Mouse (Mus musculus) adrenal gland, adult 18-20 months (tissue): ENCODE measurements around the gene Abr. TPM values are rescaled to one million over a fixed set of nuclear protein-coding genes. Genes with fewer than 3 reads are reported as not detected.

Experiments used
- DNase-seq, 2 experiments: peaks; one replicate each; pipeline ENCODE4 v3.0.0; 2021 to 2022; ENCODE audit warnings: low spot score in 2 of 2
- total RNA-seq, 2 experiments: library from RNA; stranded (reverse); gene quantifications; 1 replicate in 1 of 2; 2 replicates in 1 of 2; pipeline ENCODE4 v1.2.3; 2021

The Abr gene
- total RNA-seq, 2 experiments from 2014 or later, result 55.4 to 56.2 TPM

DNA sequence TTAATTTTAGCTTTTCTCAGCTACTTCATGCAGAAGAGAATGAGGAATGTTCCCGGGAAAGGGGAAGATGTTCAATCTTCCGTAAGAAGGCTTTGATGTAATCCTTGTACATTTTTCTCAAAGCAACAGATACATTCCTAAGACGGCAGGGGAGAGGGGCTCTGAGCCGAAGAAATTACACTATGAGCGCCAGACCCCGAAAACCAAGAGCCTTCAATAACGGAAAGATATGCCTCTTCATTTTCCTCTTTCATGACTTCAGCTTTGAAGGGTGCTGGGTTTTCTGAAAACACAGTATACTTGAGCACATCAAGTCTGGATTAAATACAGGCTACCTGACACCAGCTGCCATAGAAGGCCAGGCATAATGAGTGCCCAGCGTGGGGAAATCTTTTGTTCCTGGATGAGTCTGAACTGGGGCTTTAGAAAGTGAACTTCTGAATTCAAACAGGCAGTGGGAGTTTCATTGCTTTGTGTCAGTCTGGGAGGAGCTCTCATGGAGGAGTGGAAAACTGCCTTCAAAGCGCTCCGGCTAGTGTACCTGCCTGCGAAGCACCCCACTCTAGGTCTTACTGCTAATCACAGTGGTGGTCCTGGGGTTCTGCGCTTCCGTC, 239.3 kb downstream of the Abr start:
- no peak for DNase-seq

DNA sequence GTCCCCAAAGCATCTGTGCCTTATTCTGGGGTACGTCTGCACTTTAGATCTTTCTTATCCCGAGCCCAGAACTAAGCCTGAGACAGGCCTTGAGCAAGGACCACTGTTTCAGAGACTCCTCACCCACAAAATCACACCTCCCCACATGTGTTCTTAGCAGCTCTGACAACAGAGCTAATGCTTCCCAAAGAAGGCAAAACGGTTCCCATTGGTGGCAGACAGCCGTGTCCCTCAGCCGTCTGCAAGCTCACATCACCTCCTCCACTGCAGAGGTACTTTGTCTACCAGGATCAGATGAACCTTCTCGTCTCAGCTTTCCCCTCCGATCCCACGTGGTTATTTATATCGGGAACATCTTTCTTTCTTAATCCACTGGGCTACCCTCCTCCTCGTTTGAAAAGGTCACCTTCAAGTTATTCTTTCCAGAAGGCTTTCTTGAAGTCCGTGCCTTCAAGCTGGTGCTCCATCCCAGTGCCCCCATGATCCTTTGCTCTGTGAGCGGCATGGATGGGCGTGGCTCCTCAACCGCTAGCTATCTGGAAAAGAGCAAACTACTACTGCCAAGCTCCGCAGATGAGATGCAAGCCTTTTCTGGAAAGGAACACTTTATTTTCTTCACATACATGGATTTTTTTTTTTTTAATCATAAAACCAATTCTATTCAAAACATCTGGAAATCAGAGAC, 240.8 kb downstream of the Abr start:
- DNase-seq, result no peak

DNA sequence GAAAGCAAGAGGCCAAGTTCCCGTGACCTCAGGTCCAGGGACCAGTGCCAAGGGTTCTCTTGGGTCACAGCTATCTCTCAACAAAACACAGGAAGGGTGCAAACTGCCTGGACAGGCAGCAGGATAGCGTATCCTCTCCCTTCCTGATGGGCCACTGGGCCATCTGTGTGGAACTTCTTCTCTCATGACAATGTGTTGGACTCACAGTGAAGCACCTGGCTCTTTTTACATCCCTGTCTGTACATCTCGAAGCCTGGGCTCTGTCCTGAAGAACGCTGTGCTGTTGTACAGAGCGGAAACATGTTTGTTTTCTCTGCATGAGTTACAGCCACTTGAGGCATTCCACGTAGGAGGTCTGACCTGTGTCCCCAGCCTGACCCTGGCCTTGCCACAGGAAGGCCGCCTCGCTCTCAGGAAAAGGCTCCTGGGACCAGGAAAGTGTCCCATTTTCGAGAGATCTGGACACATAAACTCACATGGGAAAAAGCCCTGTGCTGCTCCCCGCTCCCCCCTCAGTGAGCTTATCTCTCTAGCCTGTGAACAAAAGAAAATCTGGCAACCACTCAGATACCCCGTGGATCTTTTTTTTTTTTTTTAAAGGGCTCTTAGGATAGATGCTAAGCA, 242.1 kb downstream of the Abr start:
- DNase-seq, result peak; percentile 43 to 46

DNA sequence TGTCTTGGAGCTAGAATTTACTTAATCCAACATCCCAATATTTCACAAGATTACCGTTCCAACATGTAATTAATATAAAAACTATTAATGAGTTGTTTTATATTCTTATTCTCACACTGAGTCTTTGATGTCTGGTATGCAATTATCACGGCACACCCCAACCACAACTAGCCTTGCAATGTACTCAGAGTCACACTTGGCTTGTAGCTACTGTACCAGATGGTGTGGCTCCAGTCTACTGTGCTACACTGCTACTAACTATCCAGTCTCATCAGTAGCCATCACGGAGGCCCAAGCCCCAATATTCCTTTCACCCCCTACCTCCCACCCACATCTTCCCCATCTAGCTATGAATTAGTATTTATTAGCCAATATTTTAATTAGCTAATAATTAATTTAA, 245.7 kb downstream of the Abr start:
- no peak for DNase-seq

DNA sequence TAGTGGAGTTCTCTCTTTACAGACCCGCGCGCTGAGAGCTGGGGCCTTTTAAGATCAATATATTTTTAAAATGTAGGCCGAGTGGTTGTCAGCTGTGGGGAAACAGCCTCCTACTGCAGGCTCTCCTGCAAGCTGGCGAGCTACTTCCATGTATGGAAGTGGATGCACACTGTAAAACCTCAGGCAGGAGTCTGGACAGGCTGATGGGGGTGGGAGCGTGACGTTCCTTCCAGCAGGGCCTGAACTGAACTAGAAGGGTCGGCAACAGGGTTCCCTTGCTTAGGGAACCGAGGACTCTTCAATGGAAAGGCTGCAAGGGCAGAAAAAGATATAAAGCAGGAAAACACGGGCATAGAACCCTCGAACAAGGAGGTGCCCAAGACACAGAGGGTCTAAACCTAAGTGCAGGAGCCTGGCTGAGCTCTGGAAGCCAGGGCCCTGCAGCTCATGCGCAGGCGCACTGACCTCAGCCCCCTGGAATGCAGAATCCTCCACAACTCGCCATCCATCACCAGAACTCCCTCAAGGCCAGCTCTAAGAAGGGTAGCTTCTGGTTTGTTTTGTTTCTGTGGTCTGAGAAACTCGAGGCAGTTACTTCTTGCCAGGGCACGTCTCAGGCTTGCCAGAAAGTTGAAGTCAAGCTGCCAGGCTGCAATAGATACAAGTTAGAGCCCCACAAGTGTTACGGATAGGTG, 247.5 kb downstream of the Abr start:
- DNase-seq, result peak; percentile 65 to 69

DNA sequence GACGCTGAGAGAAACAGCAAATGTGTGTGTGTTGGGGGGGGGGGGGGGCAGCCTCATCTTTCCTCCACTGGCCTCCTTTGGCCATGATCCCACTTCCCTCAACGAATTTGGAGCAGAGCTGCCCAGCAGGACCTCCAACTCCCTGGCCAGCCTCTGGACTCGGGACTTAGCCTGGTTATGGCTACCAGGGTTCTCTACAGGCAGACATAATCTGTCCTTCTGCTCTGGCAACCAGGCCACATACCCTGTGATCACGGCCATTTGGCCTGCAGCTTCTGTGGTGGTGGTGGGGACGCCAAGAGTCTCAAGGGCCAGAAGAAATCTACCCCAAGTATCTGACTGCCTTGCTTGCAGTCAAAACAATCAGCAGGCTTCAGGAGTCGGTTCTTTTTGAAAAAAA, 249.6 kb downstream of the Abr start:
- DNase-seq, result no peak

DNA sequence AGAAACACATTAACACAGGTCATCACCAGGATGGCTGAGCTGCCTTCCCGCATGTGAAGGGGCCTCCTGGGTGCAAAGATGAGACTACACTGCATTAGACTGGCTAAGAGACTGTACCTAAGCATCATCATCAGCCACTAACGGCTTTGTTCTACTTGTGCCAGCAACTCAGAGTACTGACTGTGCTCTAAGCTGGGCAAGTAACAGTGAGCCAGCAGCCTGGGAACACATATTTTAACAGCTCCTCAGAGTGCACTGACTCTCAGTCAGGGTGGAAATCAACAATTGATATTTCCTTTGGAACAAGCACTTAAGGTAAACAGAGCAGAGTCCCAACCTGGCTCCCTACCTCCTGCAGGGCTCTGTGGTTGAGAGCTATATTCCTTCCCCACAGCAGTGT, 250.0 kb downstream of the Abr start:
- DNase-seq, result no peak

DNA sequence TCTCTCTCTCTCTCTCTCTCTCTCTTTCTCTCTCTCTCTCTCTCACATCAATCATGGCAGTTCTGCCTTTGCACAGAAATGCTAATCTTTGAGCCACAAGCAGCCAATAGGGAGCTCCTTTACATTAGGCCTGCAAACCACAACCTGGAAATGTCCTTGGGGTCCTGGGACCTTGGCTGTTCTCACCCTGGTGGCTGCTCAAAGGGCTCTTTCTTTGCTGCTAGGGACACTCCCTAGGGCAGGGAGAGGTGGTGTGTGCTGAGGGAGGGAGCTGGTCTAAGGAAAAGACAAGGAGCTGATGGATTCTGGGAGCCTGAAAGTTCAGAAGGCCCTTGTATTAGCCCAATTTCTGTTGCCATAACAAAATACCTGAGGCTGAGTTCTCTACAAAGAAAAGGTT, 251.6 kb downstream of the Abr start:
- no peak for DNase-seq

Other genes with a start within 250 kb of the Abr start
- gene Nxn, start 223.2 kb downstream of the Abr start, total RNA-seq, result 10 to 100 TPM; 20.4 to 34.1 TPM
- 10 to 100 TPM; 35.7 to 51.2 TPM for gene Timm22, start 215.4 kb downstream of the Abr start, total RNA-seq
- gene Bhlha9, start 50.2 kb upstream of the Abr start, total RNA-seq, result not detected
- gene Trarg1, start 57.5 kb upstream of the Abr start, total RNA-seq, result 100 to 1,000 TPM in 1 of 2 experiments, 10 to 100 TPM in 1; 20.9 to 145 TPM
- gene Gosr1, start 141.3 kb upstream of the Abr start, total RNA-seq, result 10 to 100 TPM; 64.3 to 69.6 TPM
- gene Cpd, start 224.7 kb upstream of the Abr start, total RNA-seq, result 10 to 100 TPM; 29.8 to 39.1 TPM